ENCODE assay signal across 8 mouse cellular contexts in the genomic region with DNA sequence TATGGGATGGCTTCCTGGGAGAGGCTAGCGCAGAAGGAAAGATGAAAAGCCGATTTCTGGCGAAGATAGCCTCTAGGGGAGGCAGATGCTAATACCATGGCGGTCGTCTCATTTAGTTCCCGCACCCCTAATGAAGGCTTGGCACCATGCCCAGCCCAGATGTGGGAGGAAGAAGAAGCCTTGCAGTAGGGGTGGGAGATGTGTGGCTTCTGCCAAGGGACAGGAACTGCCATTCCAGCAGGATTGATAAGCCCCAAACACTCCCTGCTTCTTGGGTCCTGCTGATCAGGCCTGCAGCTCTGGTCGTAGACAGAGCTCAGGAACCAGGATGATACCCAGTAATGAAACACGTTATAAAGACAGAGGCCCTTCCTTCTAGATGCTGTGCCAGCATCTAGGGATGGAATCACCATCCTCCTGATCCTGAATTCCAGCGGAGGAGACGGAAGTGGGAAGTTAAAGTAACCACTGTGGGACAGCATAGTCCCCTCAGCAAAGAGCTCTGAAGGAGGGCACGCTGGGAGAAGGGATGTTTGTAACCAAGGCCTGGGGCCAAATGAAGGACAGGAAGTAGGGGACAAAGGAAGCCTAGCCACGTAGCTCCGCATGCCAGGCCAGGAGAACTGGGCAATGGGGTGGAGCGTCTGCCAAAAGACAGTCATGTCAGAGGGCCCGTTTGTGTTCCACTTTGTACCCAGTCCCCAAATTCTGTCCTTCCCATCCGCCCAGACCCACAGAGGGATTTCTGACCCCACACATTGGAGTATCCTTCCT. TPM values are rescaled to one million over a fixed set of nuclear protein-coding genes. Genes with fewer than 3 reads are reported as not detected.
DNase-seq lines count a peak whose midpoint lies in the region; ATAC-seq and TF ChIP-seq lines count a peak whose summit lies in the region.

No protein-coding gene starts in this region.

- H3K9me3 ChIP-seq in embryonic facial prominence, embryonic 11.5 days (replicated peaks; ENCODE audit: control insufficient read depth, low read length) = no peaks in the 10 kb centered on the region
- no peaks in the 10 kb centered on the region for H3K9me3 ChIP-seq in limb, embryonic 15.5 days
- H3K9me3 ChIP-seq in neural tube, embryonic 14.5 days (ENCODE audit: control insufficient read depth, low read length) = no peaks in the 10 kb centered on the region

- H3K27me3 ChIP-seq in embryonic facial prominence, embryonic 11.5 days (ENCODE audit: control insufficient read depth, insufficient read depth, low read length) = no peaks in the 10 kb centered on the region
- H3K27me3 ChIP-seq in limb, embryonic 15.5 days = no peaks in the 10 kb centered on the region
- no peaks in the 10 kb centered on the region; the same call in 1 of the 2 replicates for H3K27me3 ChIP-seq in neural tube, embryonic 14.5 days (ENCODE audit: control insufficient read depth, insufficient read depth, low read length)

- WGBS in embryonic facial prominence, embryonic 11.5 days = 48% methylated on average over 16 of the region's 16 CpGs
- 42% methylated on average over 16 of the region's 16 CpGs for WGBS in limb, embryonic 15.5 days
- WGBS in neural tube, embryonic 14.5 days = 33% methylated on average over 16 of the region's 16 CpGs

- H3K9ac ChIP-seq in embryonic facial prominence, embryonic 11.5 days (replicated peaks; ENCODE audit: low read length) = no peak overlapping the region; the same call in 1 of the 2 replicates
- H3K9ac ChIP-seq in limb, embryonic 15.5 days = no peak overlapping the region
- H3K9ac ChIP-seq in neural tube, embryonic 14.5 days (replicated peaks; ENCODE audit: low read depth, low read length) = peak overlapping the region; percentile 97

- H3K4me1 ChIP-seq in embryonic facial prominence, embryonic 11.5 days (ENCODE audit: control insufficient read depth, insufficient read depth, low read length) = peaks cover 10% of the 10 kb centered on the region
- peaks cover 40% of the 10 kb centered on the region for H3K4me1 ChIP-seq in limb, embryonic 15.5 days
- H3K4me1 ChIP-seq in neural tube, embryonic 14.5 days (ENCODE audit: control insufficient read depth, insufficient read depth, low read length) = peaks cover 32% of the 10 kb centered on the region

- peak overlapping the region; percentile 98 for H3K27ac ChIP-seq in left cerebral cortex, adult 2 months
- H3K27ac ChIP-seq in embryonic facial prominence, embryonic 11.5 days (replicated peaks; ENCODE audit: low read depth, low read length) = no peak overlapping the region
- H3K27ac ChIP-seq in limb, embryonic 15.5 days = no peak overlapping the region
- peak overlapping the region; percentile 84 for H3K27ac ChIP-seq in neural tube, embryonic 14.5 days (ENCODE audit: low read depth, low read length)

- H3K36me3 ChIP-seq in embryonic facial prominence, embryonic 11.5 days (replicated peaks; ENCODE audit: control insufficient read depth, insufficient read depth, low read depth, low read length) = no peaks in the 10 kb centered on the region
- no peaks in the 10 kb centered on the region for H3K36me3 ChIP-seq in limb, embryonic 15.5 days
- no peaks in the 10 kb centered on the region; the same call in 1 of the 2 replicates for H3K36me3 ChIP-seq in neural tube, embryonic 14.5 days (ENCODE audit: control insufficient read depth, insufficient read depth, low read length)

- H3K4me2 ChIP-seq in embryonic facial prominence, embryonic 11.5 days (ENCODE audit: low read depth, low read length) = peak overlapping the region; percentile 84
- H3K4me2 ChIP-seq in limb, embryonic 15.5 days = peak overlapping the region; percentile 81
- peak overlapping the region; percentile 95 for H3K4me2 ChIP-seq in neural tube, embryonic 14.5 days (ENCODE audit: low read depth, low read length)

- peak overlapping the region; percentile 93 for H3K4me3 ChIP-seq in left cerebral cortex, adult 2 months
- no peak overlapping the region for H3K4me3 ChIP-seq in embryonic facial prominence, embryonic 11.5 days (ENCODE audit: low read depth, low read length)
- peak overlapping the region; percentile 84; the same call in 1 of the 2 replicates for H3K4me3 ChIP-seq in limb, embryonic 15.5 days
- peak overlapping the region; percentile 83 for H3K4me3 ChIP-seq in neural tube, embryonic 14.5 days (ENCODE audit: low read depth, low read length)

- TF ChIP-seq CTCF in left cerebral cortex, adult 2 months (IDR thresholded peaks at IDR 0.05) = no peak

- intact Hi-C loops in left cerebral cortex, adult 2 months (cut with DNase I) = loop anchor here (2.0 kb wide), 1 partner anchor 19 kb away; a partner anchor contains a TSS

- ATAC-seq in embryonic facial prominence, embryonic 11.5 days (replicated peaks; ENCODE audit: insufficient number of reproducible peaks, low FRiP score, low TSS enrichment, low read depth) = no peak
- no peak for ATAC-seq in limb, embryonic 15.5 days (ENCODE audit: insufficient number of reproducible peaks, low FRiP score, low TSS enrichment, low read depth)
- peak; percentile 4; the same call in 1 of the 2 replicates for ATAC-seq in neural tube, embryonic 14.5 days (ENCODE audit: low read depth)

- DNase-seq in left cerebral cortex, adult 2 months (ENCODE audit: extremely low spot score in 1 of 2, low spot score in 2 of 2) = peak; percentile 55 to 68
- no peak for DNase-seq in left cerebral cortex, adult 11 months (ENCODE audit: low spot score)
- no peak for DNase-seq in embryonic facial prominence, embryonic 11.5 days (ENCODE audit: low spot score)
- DNase-seq in heart, postnatal 4 days = peak; percentile 58
- no peak for DNase-seq in urinary bladder, postnatal 10 days (ENCODE audit: low spot score)
- DNase-seq in thymus, postnatal 25 days = no peak

RNA-seq across cellular contexts. Expression of a gene that starts 2.2 kb away (rescaled TPM):
- 10 to 100 TPM; 25.0 to 26.4 TPM for total RNA-seq in left cerebral cortex, adult 2 months (2021)
- polyA plus RNA-seq in embryonic facial prominence, embryonic 11.5 days (2014; fragmentation: Nextera tagmentation; extraction: Ambion mirVana) = 15.2 and 15.7 TPM in 2 replicates
- total RNA-seq in heart, postnatal 4 days (2021) = 10 to 100 TPM; 18.8 to 20.3 TPM
- polyA plus RNA-seq in limb, embryonic 15.5 days (2015; fragmentation: Nextera tagmentation; extraction: Ambion mirVana) = 9.2 and 10.8 TPM in 2 replicates
- 27.3 and 28.6 TPM in 2 replicates for polyA plus RNA-seq in neural tube, embryonic 14.5 days (2014; fragmentation: Nextera tagmentation; extraction: Ambion mirVana)

RNA-seq across cellular contexts. Expression of a gene that starts 16.3 kb away (rescaled TPM):
- total RNA-seq in left cerebral cortex, adult 2 months (2021) = 100 to 1,000 TPM; 117 to 121 TPM
- polyA plus RNA-seq in embryonic facial prominence, embryonic 11.5 days (2014; fragmentation: Nextera tagmentation; extraction: Ambion mirVana) = 6.9 and 7.1 TPM in 2 replicates
- 1 to 10 TPM; 5.9 to 8.5 TPM for total RNA-seq in heart, postnatal 4 days (2021)
- polyA plus RNA-seq in limb, embryonic 15.5 days (2015; fragmentation: Nextera tagmentation; extraction: Ambion mirVana) = 3.8 and 3.9 TPM in 2 replicates
- polyA plus RNA-seq in neural tube, embryonic 14.5 days (2014; fragmentation: Nextera tagmentation; extraction: Ambion mirVana) = 41.7 and 45.7 TPM in 2 replicates

RNA-seq across cellular contexts. Expression of a gene that starts 19.7 kb away (rescaled TPM):
- total RNA-seq in left cerebral cortex, adult 2 months (2021) = 100 to 1,000 TPM; 113 to 118 TPM
- 217 and 221 TPM in 2 replicates for polyA plus RNA-seq in embryonic facial prominence, embryonic 11.5 days (2014; fragmentation: Nextera tagmentation; extraction: Ambion mirVana)
- total RNA-seq in heart, postnatal 4 days (2021) = 100 to 1,000 TPM; 153 to 156 TPM
- polyA plus RNA-seq in limb, embryonic 15.5 days (2015; fragmentation: Nextera tagmentation; extraction: Ambion mirVana) = 141 and 142 TPM in 2 replicates
- polyA plus RNA-seq in neural tube, embryonic 14.5 days (2014; fragmentation: Nextera tagmentation; extraction: Ambion mirVana) = 207 and 211 TPM in 2 replicates

RNA-seq across cellular contexts. Expression of a gene that starts 35.9 kb away (rescaled TPM):
- 100 to 1,000 TPM; 436 to 465 TPM for total RNA-seq in left cerebral cortex, adult 2 months (2021)
- 893 and 931 TPM in 2 replicates for polyA plus RNA-seq in embryonic facial prominence, embryonic 11.5 days (2014; fragmentation: Nextera tagmentation; extraction: Ambion mirVana)
- total RNA-seq in heart, postnatal 4 days (2021) = 1,000 to 10,000 TPM; 1,670 to 1,720 TPM
- 766 and 816 TPM in 2 replicates for polyA plus RNA-seq in limb, embryonic 15.5 days (2015; fragmentation: Nextera tagmentation; extraction: Ambion mirVana)
- 928 and 1,005 TPM in 2 replicates for polyA plus RNA-seq in neural tube, embryonic 14.5 days (2014; fragmentation: Nextera tagmentation; extraction: Ambion mirVana)

RNA-seq across cellular contexts. Expression of a gene that starts 36.0 kb away (rescaled TPM):
- total RNA-seq in left cerebral cortex, adult 2 months (2021) = 10 to 100 TPM; 72.4 to 76.2 TPM
- 18.8 and 21.0 TPM in 2 replicates for polyA plus RNA-seq in embryonic facial prominence, embryonic 11.5 days (2014; fragmentation: Nextera tagmentation; extraction: Ambion mirVana)
- 10 to 100 TPM; 22.8 to 27.3 TPM for total RNA-seq in heart, postnatal 4 days (2021)
- 9.9 and 15.1 TPM in 2 replicates for polyA plus RNA-seq in limb, embryonic 15.5 days (2015; fragmentation: Nextera tagmentation; extraction: Ambion mirVana)
- 28.8 and 33.7 TPM in 2 replicates for polyA plus RNA-seq in neural tube, embryonic 14.5 days (2014; fragmentation: Nextera tagmentation; extraction: Ambion mirVana)

Comparison
In these comparisons a context has a peak if more than half of its experiments do, and no peak if none do; other contexts are left out.
1. DNase-seq: peak in left cerebral cortex, adult 2 months (2 of 2) and heart, postnatal 4 days (single experiment); none in left cerebral cortex, adult 11 months (single experiment), embryonic facial prominence, embryonic 11.5 days (single experiment), urinary bladder, postnatal 10 days (single experiment) and thymus, postnatal 25 days (single experiment).
2. H3K27ac ChIP-seq: peak in left cerebral cortex, adult 2 months (single experiment) and neural tube, embryonic 14.5 days (single experiment); none in embryonic facial prominence, embryonic 11.5 days (single experiment) and limb, embryonic 15.5 days (single experiment).
3. Peak in every context shown above with its lines, with median percentiles within 50 percentile points of each other: H3K4me2 ChIP-seq.